Mouse (Mus musculus) CD4-positive, CD25-positive, alpha-beta regulatory T cell, adult 2 months (primary cell): ENCODE data around the gene BB287469.
"Not testable (repeated sequence)": the region's sequence is repeated elsewhere in the genome, so short reads cannot be mapped to it uniquely, and the experiment has no call there.

Experiments
- DNase-seq: peaks from one replicate; pipeline ENCODE4 v3.0.0-alpha.2; 2012; ENCODE audit warnings: low read depth, low spot score

BB287469 gene

GRCm38 (mm10) chr12:87816277-87816676, at the start of gene BB287469:
Gene BB287469, plus strand, starts transcription at chr12:87816577.
- DNase-seq: not testable (repeated sequence)

GRCm38 (mm10) chr12:87775655-87776054, 40.7 kb upstream of the BB287469 start, which contains the start of gene Gm21319:
Gene Gm21319, minus strand, starts transcription at chr12:87775755.
- DNase-seq: not testable (repeated sequence)

GRCm38 (mm10) chr12:87795212-87795611, 21.2 kb upstream of the BB287469 start, which contains the start of gene Gm21936:
Gene Gm21936, plus strand, starts transcription at chr12:87795512.
- DNase-seq: not testable (repeated sequence)

- not testable (repeated sequence) for DNase-seq
Observed at GRCm38 (mm10) chr12:87797971-87798370, 18.4 kb upstream of the BB287469 start.

- not testable (repeated sequence) for DNase-seq
Observed at GRCm38 (mm10) chr12:87842239-87842638, 25.9 kb downstream of the BB287469 start, which contains the start of gene Gm2001. Gene Gm2001, minus strand, starts transcription at chr12:87842339.

GRCm38 (mm10) chr12:87850657-87851056, 34.3 kb downstream of the BB287469 start:
- DNase-seq: not testable (repeated sequence)

- DNase-seq: not testable (repeated sequence)
Observed at GRCm38 (mm10) chr12:87856067-87856466, 39.7 kb downstream of the BB287469 start.

GRCm38 (mm10) chr12:87861740-87862692, 45.6 kb downstream of the BB287469 start:
- not testable (repeated sequence) for DNase-seq

- not testable (repeated sequence) for DNase-seq
Observed at GRCm38 (mm10) chr12:87863638-87864037, 47.3 kb downstream of the BB287469 start.

- DNase-seq: not testable (repeated sequence)
Observed at GRCm38 (mm10) chr12:87864048-87864447, 47.7 kb downstream of the BB287469 start.
